Mouse (Mus musculus) heart, embryonic 16.5 days (tissue): ENCODE data around the gene Myh7. TPM values are rescaled to one million over a fixed set of nuclear protein-coding genes. Genes with fewer than 3 reads are reported as not detected.
"Not testable (repeated sequence)": the region's sequence is repeated elsewhere in the genome, so short reads cannot be mapped to it uniquely, and the experiment has no call there.

Experiments used
- ATAC-seq: fragments of 200-750 bp; cut with Nextera tagmentation; replicated peaks from 2 replicates; pipeline ENCODE4 v1.8.0; 2017; ENCODE audit warnings: moderate number of reproducible peaks; ENCODE audit not compliant: insufficient read depth, low FRiP score; ENCODE audit errors: extremely low read depth
- H3K27ac ChIP-seq: fragments of 300-500 bp; sonication (generic); 2 replicates; pipeline ENCODE4 v1.5.1; 2014; ENCODE audit warnings: mild to moderate bottlenecking, low read length, control low read depth, moderate library complexity
- H3K27me3 ChIP-seq: fragments of 300-500 bp; sonication (generic); 2 replicates; pipeline ENCODE4 v1.6.1; 2014; ENCODE audit warnings: low read length, mixed read lengths; ENCODE audit not compliant: control insufficient read depth, insufficient read depth
- H3K36me3 ChIP-seq: fragments of 300-500 bp; sonication (generic); 2 replicates; pipeline ENCODE4 v1.6.1; 2014; ENCODE audit not compliant: control insufficient read depth, insufficient read depth
- H3K4me1 ChIP-seq: fragments of 300-500 bp; sonication (generic); 2 replicates; pipeline ENCODE4 v1.6.1; 2014; ENCODE audit warnings: low read length, mixed read lengths; ENCODE audit not compliant: control insufficient read depth, insufficient read depth
- H3K4me2 ChIP-seq: fragments of 300-500 bp; sonication (generic); 2 replicates; pipeline ENCODE4 v1.6.1; 2014; ENCODE audit warnings: low read depth, mild to moderate bottlenecking, control low read depth, low read length
- H3K4me3 ChIP-seq: fragments of 300-500 bp; sonication (generic); 2 replicates; pipeline ENCODE4 v1.5.1; 2014; ENCODE audit warnings: mild to moderate bottlenecking, control low read depth, low read length
- H3K9ac ChIP-seq: fragments of 300-500 bp; sonication (generic); 2 replicates; pipeline ENCODE4 v1.6.1; 2014; ENCODE audit warnings: low read length, control low read depth
- H3K9me3 ChIP-seq: fragments of 300-500 bp; sonication (generic); replicated peaks from 2 replicates; pipeline ENCODE4 v1.6.1; 2016; ENCODE audit warnings: low read length; ENCODE audit not compliant: control insufficient read depth
- WGBS: fragments of 180-500 bp; shearing (Covaris S2); extraction: QIAGEN DNeasy Blood & Tissue Kit; methylation state at CpG from one replicate; pipeline ENCODE4 v1.1.7; 2014; 5-methylcytosine and 5-hydroxymethylcytosine counted together
- polyA plus RNA-seq: library from polyadenylated mRNA; unstranded; fragments of >200 nt; fragmentation: Nextera tagmentation; extraction: Ambion mirVana; gene quantifications from 2 replicates; pipeline ENCODE4 v1.2.1, GENCODE M21; 2015

Gene Myh7
- polyA plus RNA-seq, 1 experiment from 2014 or later, result 6,075 TPM

- ATAC-seq, result peak; percentile 43
- WGBS, result 34% methylated on average over 7 of the region's 7 CpGs
- Histone ChIP-seq H3K9ac (peak within 1 kb of the TSS; percentile 77), H3K27ac (peak within 1 kb of the TSS; percentile 81), H3K4me1 (peaks cover 16% of the 10 kb centered on the region), H3K36me3 (peaks cover 3% of the 10 kb centered on the region; the same call in 1 of the 2 replicates), H3K9me3 (no peaks in the 10 kb centered on the region), H3K4me3 (peak within 1 kb of the TSS; percentile 59), H3K4me2 (peak within 1 kb of the TSS; percentile 39), H3K27me3 (no peaks in the 10 kb centered on the region)
Observed at GRCm38 (mm10) chr14:54966320-54966977, 28.0 kb downstream of the Myh7 start, which contains the start of gene Myh6. Gene Myh6 (minus strand): TSS chr14:54966927.

GRCm38 (mm10) chr14:54965631-54966030, 28.8 kb downstream of the Myh7 start:
- H3K4me3 ChIP-seq, result peak overlapping the region; percentile 59
- H3K4me2 ChIP-seq, result peak overlapping the region; percentile 39
- H3K27me3 ChIP-seq, result no peaks in the 10 kb centered on the region
- 33% methylated on average over 6 of the region's 6 CpGs for WGBS
- peak overlapping the region; percentile 81 for H3K27ac ChIP-seq
- peaks cover 3% of the 10 kb centered on the region; the same call in 1 of the 2 replicates for H3K36me3 ChIP-seq
- peaks cover 16% of the 10 kb centered on the region for H3K4me1 ChIP-seq
- ATAC-seq, result no peak
- H3K9ac ChIP-seq, result peak overlapping the region; percentile 77
- H3K9me3 ChIP-seq, result no peaks in the 10 kb centered on the region

- H3K27ac ChIP-seq, result peak overlapping the region; percentile 81
- no peaks in the 10 kb centered on the region for H3K9me3 ChIP-seq
- peak overlapping the region; percentile 59 for H3K4me3 ChIP-seq
- no peak for ATAC-seq
- H3K4me2 ChIP-seq, result peak overlapping the region; percentile 39
- 39% methylated on average over 15 of the region's 15 CpGs for WGBS
- H3K4me1 ChIP-seq, result peaks cover 18% of the 10 kb centered on the region
- H3K27me3 ChIP-seq, result no peaks in the 10 kb centered on the region
- H3K36me3 ChIP-seq, result peaks cover 3% of the 10 kb centered on the region; the same call in 1 of the 2 replicates
- peak overlapping the region; percentile 77 for H3K9ac ChIP-seq
Observed at GRCm38 (mm10) chr14:54965044-54965443, 29.4 kb downstream of the Myh7 start.

- H3K36me3 ChIP-seq, result peaks cover 5% of the 10 kb centered on the region; the same call in 1 of the 2 replicates
Observed at GRCm38 (mm10) chr14:54963727-54964126, 30.7 kb downstream of the Myh7 start.

GRCm38 (mm10) chr14:54962714-54963113, 31.7 kb downstream of the Myh7 start:
- H3K4me2 ChIP-seq, result peak overlapping the region; percentile 39

More at GRCm38 (mm10) chr14:54963727-54964126, 30.7 kb downstream of the Myh7 start:
- Histone ChIP-seq H3K9me3 (no peaks in the 10 kb centered on the region), H3K4me2 (peak overlapping the region; percentile 39), H3K4me1 (peaks cover 18% of the 10 kb centered on the region), H3K27me3 (no peaks in the 10 kb centered on the region), H3K27ac (peak overlapping the region; percentile 81), H3K4me3 (peak overlapping the region; percentile 59), H3K9ac (peak overlapping the region; percentile 77)
- no peak for ATAC-seq
- 64% methylated on average over 11 of the region's 11 CpGs for WGBS

GRCm38 (mm10) chr14:54961487-54961886, 32.9 kb downstream of the Myh7 start:
- Histone ChIP-seq H3K9ac (peak overlapping the region; percentile 61), H3K9me3 (no peaks in the 10 kb centered on the region), H3K4me1 (peaks cover 8% of the 10 kb centered on the region), H3K27ac (peak overlapping the region; percentile 67), H3K4me3 (peak overlapping the region; percentile 59), H3K36me3 (peaks cover 12% of the 10 kb centered on the region), H3K4me2 (peak overlapping the region; percentile 39), H3K27me3 (no peaks in the 10 kb centered on the region)
- ATAC-seq, result no peak
- WGBS, result 52% methylated on average over 5 of the region's 5 CpGs

More at GRCm38 (mm10) chr14:54962714-54963113, 31.7 kb downstream of the Myh7 start:
- Histone ChIP-seq H3K36me3 (peaks cover 7% of the 10 kb centered on the region), H3K27me3 (no peaks in the 10 kb centered on the region), H3K9me3 (no peaks in the 10 kb centered on the region), H3K9ac (peak overlapping the region; percentile 61), H3K4me3 (peak overlapping the region; percentile 59), H3K27ac (peak overlapping the region; percentile 72), H3K4me1 (peaks cover 17% of the 10 kb centered on the region)
- ATAC-seq, result no peak
- 48% methylated on average over 7 of the region's 7 CpGs for WGBS

- H3K36me3 ChIP-seq, result peaks cover 15% of the 10 kb centered on the region
- no peaks in the 10 kb centered on the region for H3K9me3 ChIP-seq
- ATAC-seq, result no peak
- H3K4me3 ChIP-seq, result peak overlapping the region; percentile 59
- peaks cover 11% of the 10 kb centered on the region for H3K4me1 ChIP-seq
- WGBS, result 31% methylated on average over 10 of the region's 10 CpGs
- H3K27ac ChIP-seq, result peak overlapping the region; percentile 5; the same call in 1 of the 2 replicates
- no peaks in the 10 kb centered on the region for H3K27me3 ChIP-seq
- peak overlapping the region; percentile 39 for H3K4me2 ChIP-seq
- H3K9ac ChIP-seq, result peak overlapping the region; percentile 61
Observed at GRCm38 (mm10) chr14:54960769-54961168, 33.7 kb downstream of the Myh7 start.

- not testable (repeated sequence) for H3K27me3 ChIP-seq, H3K9me3 ChIP-seq, H3K27ac ChIP-seq
- 64% methylated on average over 12 of the region's 12 CpGs for WGBS
- peak overlapping the region; percentile 39 for H3K4me2 ChIP-seq
- H3K4me3 ChIP-seq, result peak overlapping the region; percentile 59
- H3K9ac ChIP-seq, result peak overlapping the region; percentile 48
- H3K4me1 ChIP-seq, result peaks cover 11% of the 10 kb centered on the region
- ATAC-seq, result 0 out of 2 replicates have a peak, but pooled peaks have one; percentile 7
- peaks cover 15% of the 10 kb centered on the region for H3K36me3 ChIP-seq
Observed at GRCm38 (mm10) chr14:54959853-54960613, 34.4 kb downstream of the Myh7 start.
